Mouse (Mus musculus) neutrophil, adult 5-6 weeks (primary cell): Measurements from ENCODE around the gene Cacng5. TPM values are rescaled to one million over a fixed set of nuclear protein-coding genes. Genes with fewer than 3 reads are reported as not detected.

Source experiments
- ATAC-seq: fragments of 151-379, 151-347 bp; 2 replicates; pipeline ENCODE4 v1.8.0; 2017; ENCODE audit warnings: mild to moderate bottlenecking, moderate TSS enrichment; ENCODE audit not compliant: insufficient number of reproducible peaks, poor library complexity, low FRiP score, severe bottlenecking; ENCODE audit errors: extremely low read depth
- total RNA-seq: library from RNA; stranded (forward); fragments of 200-1000 nt; gene quantifications from 2 replicates; pipeline ENCODE4 v1.2.3, GENCODE M21; 2017

Cacng5 gene
- total RNA-seq = not detected in 2 replicates

DNA sequence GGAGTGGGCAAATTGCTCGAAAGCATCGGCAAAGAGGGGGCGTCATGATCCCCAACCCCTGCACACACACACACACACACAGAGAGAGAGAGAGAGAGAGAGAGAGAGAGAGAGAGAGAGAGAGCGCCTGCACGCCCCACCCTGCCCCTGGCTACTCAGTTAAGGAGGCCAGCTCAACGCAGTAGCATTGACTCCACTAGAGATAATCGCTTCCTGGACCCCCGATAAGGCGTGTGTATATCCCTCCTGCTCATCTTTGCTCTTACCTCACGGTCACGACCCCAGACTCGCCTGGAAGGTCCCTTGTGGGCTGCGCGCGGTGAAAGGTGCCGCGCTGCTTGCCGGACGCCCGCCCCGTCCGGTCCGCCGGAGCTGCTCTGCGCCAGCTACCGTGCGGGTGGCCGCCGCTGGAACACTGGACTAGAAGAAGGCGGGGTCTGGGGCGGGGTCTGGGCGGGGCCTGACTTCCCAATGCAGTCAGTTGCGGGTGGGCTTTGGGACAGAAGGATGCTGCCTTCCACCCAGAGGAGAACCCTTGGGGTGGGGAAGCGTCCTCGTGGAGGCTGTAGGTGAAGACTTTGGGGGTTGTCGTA is at the start of gene Cacng5:
Gene Cacng5 (minus strand): TSS at position 422 of the 593 bp plus-strand sequence.
- ATAC-seq = no peak

DNA sequence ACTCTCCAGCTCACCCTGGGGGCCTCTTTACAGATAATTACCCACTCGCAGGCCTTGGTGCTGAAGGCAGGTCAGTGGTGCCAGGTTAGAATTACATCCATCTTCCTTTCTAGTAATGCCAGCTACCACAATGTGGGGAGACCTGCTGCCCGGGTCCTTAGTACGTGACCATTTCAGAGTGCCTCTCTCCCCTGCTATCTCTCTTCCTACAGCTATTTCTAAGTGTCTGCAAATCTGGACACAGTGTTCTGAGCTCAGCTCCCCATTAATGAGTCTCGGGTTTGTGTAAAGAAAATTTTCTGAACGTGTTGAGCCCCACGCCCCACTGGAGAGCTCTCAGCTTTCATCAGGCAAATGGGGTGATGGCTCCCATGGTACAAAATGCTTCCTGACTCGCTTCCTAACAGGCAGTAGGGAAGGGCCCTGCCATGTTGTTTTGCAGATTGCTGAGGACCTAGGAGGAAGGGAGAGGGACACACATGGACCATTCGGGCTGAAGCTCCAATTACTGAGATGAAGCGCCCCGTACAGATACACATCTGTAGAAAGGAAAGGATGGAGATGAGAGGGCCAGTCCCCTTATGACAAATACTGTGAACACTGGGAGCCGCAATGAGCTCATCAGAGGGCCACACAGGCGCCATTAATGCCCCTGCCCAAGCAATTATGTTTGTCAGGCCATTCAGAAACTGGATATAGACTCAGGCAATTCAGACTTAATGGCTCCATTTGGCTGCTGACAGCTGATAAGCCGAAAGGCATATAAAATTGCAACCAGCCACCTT is 42.9 kb upstream of the Cacng5 start:
- ATAC-seq = no peak

DNA sequence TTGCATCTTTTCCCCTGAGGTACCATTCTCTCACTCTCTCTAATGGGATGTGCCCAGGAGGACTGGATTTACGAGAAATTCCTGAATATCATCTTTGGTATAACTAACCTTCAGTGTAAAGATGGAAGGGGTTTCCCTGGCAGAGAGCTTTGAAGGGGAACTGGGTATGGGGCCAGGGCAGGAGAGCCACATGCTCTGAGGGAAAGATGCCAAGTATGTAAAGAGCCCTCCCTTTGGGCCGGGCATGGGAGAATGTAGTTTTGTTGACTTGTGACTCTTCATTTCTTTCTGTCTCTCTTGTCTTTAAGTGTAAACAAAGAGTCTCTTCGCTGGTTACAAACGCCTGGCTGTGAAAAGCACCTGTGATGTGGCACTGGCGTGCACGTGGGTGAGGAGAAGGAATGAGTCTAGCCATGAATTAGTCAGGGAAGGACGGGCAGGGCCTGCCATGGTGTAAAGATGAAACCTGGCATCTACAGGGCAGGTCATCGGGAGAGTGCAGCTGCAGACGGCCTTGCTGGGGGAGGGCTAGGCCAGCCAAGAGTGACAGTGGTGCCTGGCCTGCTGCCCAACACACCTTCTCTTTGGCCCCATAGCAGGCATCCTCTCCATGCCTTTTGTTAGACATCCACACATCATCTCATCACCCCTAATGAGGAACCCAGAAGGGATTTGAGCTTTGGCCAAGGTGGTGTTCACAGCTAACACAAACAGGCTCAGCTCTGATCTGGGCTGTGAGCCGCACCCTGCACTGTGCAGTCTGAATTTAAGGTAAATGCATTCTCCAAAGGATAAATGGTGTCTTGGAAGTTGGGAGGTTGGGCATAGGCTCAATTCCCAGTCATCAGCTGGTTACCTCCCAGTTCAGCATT is 40.6 kb upstream of the Cacng5 start:
- ATAC-seq = no peak

DNA sequence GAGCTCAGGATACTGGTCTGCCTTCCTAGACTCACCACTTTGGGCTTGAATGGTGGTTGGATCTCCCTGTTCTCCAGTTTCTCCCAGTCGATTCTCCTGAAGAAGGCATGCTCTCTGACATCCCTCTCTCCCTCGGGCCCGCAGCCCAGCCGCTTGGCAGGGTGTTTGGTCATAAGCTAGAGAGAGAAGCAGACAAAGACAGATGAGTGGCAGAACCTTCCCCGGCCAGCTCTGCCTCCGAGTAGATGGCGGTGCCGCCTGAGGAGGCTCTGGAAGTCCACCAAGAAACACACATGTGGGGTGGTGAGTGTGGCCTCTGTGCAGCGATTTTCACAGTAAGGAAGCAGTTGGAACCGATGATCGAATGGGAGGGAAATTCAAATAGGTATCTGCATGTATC is 36.6 kb upstream of the Cacng5 start:
- ATAC-seq = no peak

DNA sequence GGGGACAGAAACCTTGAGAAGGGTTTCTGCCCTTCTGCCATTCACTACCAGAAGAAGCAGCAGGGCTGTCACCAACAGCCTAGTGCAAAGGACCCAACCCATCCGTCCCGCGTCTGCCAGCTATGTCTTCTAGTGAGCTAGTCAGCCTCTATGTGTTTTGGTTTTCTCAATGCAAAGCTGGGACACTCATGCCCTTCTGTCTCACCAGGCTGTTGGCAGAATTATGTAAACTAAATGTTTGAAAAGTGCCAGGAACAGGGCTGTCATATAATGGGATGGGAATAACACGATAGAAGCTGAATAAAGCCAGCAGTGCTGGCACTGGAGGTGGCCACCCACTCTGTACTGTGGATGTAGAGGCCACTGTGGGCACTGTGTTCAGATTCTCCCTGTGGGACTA is 35.8 kb upstream of the Cacng5 start:
- no peak for ATAC-seq

DNA sequence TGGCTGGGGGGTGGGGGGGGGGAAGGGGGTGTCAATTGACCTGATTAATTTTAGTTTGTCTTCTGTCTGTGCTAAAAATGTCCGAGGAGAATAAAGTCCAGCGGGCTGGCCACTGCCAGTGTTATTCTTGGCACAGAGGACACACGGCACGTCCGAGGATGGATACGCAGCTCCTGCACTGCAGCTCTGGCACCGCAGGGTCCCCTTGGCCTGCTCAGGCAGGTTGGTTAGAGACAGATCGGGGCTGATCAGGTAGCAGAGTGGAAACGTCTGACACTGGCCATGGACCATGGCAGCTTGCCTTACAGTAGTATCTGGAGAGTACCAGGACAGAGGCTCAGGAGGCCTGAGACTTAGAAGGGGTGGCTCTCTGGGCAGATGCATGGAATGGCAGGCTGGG is 35.4 kb upstream of the Cacng5 start:
- no peak for ATAC-seq

DNA sequence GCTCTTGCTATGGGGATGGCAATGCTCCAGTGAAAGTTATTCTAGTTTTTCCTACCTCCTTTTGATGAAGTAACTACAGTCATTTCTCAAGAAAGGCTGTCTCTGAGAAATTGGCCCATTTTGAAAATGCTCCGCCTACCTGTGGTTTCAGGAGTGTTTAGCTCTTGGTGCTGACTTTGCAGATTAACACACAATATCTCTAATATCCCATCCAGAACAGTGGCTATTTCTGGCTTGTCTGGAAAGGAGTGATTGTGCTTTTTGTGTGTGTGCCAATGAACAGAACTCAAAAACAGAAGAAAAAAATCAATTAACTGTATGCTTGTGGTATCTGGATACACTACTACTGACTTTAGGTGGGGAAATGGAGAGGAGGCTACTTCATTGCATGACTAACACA is 33.1 kb upstream of the Cacng5 start:
- ATAC-seq = no peak

DNA sequence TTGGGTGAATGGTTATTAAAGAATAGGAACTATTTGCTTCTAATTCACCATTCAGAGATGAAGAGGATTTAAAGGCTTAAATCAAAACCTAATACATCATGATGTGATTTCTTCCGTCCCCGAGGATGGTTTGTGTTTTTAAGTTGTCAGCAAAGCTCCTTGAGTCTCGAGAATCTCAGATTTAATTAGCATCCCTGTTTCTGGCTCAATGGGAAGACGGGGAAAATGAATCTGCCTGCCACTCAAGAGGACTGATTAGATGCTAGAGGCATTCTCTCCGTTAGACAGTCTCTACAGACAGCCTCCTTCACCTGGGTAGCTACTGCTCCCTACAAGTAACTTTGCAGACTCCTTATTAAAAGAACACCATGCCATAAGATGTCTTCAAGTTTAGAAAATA is 32.0 kb upstream of the Cacng5 start:
- no peak for ATAC-seq

DNA sequence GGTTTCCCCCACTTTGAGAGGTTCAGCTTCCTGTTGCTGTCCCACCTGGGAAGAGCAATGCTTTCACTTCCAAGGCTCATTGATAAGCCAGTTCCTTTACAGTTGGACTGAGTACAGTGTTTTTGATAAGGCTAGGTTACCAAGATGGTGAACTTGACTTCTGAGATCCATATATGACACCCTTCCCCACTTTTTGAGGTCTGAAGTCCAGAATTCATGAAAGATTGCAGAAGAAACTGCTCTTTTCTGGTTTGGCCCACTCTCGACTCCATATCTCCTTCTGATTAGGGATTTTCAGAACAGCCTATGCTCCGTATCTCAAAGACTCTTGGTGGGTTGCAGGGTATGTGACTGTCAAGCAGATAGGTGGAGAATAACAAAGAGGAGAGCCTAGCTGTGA is 22.1 kb upstream of the Cacng5 start:
- no peak for ATAC-seq

DNA sequence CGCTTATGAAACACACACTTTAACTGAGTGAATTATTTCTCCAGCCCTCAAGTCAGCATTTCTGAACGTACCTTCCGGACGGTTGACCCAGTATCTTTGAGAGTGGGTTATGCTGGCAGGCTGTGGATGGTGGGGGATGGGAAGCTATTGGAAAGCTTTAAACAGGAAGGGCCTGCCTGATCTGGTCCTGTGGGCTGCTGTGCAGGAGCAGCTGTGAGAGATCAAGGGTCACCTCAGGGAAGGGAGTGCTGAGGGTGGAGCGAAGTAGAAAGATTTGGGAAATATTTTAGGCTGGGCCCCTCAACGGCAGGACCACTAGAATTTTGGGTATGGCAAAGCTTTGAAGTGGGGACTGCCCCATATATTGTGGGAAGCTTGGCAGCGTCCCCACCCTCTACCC is 16.9 kb upstream of the Cacng5 start:
- no peak for ATAC-seq

DNA sequence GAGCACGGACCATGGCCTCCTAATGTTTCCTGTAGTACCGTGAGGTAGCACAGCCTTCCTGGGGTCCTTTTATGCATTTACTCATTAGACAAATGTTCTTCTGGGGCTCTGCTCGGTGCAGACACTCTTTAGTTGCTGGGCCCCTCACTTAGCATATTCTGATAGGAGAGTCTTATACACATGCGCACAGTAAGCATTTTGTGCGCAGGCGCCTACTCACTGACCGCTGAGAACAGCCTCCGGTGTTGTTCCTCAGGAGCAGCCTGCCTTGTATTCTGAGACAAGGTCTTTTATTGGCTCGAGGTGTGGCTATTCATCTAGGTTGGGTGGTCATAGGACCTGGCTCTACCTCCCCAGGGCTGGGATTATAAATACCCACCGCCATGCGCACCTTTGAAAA is 16.4 kb upstream of the Cacng5 start:
- no peak for ATAC-seq

DNA sequence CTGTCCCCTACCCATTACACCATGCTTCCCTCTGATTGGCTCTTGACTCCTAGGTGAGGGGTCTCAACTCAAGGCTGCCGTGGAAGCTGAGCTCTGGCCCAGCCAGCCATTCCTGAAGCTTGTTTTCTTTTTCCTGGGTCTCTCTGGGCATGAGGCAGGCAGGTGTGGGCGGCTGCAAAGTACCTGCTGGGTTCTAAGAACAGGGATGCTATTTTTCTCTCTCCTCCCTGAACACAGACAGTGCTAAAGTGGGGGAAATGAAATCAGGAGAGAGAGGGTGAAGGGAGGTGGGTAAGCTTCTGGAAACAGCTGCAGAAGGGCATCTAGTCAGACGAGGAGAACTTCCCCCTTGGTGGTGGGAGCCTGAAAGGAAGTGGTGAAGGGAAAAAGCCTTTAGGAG is 14.9 kb upstream of the Cacng5 start:
- no peak for ATAC-seq

DNA sequence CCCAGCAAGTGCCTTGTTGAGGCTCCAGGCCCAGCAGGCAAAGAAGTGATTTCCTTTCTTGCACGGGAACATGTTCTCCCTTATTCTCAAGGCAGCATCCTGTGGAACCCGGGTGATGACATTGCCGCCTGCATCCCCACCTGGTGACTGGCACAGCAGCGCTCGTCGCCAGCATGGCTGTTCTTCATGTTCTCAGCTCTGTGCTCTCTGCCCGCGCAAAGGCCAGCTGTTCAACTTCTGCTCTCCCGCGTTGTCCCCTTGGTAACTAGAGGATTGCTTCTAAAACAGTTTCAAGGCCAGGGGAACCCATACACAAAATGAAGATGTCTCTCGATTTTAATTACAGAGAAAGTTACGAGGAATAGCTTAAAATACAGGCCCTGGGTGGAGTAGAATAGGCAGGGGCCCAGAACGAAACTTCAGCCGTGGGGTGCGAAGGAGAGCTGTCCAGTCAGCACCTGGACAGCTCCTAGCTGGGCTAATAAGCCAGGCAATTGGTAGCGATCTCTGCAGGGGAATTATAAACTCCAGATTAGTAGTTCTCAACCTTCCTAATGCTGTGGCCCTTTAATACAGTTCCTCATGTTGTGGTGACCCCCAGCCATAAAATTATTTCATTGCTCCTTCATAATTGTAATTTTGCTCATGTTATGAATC is 5.1 kb upstream of the Cacng5 start:
- ATAC-seq = no peak

DNA sequence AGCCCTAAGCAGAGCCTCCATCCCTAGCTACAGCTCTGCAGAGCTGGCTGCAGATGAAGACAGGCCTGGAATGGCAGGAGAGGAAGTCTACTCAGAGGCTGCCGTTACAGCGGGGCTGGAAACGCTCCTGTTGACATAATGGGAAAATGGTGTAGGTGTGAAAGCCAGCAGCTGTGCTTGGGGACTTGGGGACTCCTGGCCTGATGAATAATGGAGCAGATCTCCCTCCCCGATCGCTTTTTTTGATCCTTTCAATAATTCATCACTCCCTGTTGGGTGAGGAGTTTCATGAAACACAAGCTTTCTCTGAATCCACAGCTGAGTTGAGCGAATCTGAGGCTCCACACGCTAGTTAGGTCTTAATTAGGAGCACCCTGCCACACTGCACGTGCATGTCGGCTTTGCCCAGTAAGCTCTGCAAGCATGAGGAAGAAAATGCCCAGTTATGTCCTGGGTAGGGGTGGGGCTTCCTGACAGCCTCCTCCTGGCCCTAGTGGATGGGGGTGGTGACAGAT is 2.9 kb upstream of the Cacng5 start:
- ATAC-seq = no peak

DNA sequence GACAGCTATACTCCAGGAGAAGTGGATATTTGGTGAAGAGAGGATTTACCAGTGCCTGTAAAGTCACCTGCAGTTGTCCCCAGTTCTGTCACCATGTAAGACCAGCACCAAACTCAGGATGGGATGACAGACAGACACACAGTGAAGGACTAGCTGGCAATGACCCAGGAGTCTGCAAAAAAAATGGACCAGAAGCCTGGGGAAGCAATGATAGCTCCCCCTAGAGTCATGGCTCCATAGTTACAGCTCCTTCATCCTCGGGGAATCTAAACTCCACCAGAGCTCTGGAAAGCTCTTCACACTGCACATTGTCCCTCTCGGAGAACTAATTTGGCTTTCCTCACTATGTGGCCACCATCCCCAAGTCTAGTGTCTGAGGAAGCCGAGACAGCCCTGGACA is 1.5 kb downstream of the Cacng5 start:
- no peak for ATAC-seq

DNA sequence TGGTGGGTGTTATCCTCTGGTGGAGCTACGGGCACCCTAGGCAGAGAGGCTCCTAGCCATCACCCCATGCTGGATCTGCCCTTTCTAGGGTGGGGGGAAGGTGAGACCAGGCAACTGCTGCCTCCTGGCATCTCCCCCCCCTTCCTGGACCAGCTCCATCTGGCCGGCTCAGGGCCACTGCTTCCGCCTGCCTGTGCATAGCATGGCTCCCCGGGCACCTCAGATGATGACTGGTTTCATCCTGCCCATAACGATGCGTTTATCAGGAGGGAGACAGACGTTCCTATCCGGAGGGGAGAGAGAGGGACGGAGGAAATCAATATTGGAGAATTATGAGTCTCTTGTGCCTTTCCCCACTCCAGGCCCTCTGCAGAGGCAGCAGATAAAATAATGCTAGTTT is 9.5 kb downstream of the Cacng5 start:
- no peak for ATAC-seq

DNA sequence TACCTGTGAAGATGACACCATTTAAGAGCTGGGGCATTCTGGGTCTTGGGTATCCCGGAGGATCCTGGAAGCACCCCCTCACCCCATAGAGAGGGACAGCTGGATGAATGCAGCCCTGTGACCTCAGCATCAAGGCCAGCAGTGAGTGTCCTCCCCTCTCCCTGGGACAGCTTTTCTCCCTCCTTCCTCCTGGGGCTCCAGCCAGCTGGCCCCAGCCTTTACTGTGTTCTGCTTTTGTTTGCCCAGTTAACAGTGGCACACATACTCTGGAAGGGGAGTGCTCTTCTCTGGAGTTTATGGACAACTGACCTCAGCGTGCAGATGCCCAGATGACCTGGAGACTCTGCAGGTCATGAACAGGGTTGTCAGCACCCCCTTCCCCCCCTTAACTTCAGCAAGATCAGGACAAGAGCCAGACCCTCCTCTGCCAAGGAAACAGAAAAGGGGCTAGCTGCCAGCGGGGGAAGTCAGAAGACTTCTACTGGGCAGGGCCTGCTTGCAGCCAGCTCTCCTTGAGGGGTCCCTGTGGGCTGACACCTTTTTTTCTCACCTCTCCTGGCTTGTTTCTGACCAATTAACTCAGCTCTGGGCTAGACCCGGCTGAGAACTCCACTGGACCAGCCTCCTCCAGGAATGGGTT is 10.8 kb downstream of the Cacng5 start:
- ATAC-seq = no peak

DNA sequence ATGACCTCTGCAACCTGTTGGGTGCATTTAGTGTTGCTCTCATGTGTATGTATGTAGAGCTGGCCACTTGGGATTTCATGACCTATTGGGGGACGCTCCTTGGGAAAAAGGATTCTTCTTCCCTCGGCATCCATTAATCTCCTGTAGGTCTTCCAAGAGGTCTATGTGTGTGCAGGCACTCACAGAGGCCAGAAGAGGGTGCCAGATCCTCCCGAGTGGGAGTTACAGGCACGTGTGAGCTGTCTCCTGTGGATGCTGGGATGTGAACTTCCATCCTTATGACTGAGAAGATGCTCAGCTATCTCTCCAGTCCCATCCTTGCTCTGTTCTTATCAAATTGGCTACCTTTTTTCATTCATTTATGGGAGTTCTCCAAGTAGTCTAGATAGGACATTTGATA is 14.4 kb downstream of the Cacng5 start:
- no peak for ATAC-seq

DNA sequence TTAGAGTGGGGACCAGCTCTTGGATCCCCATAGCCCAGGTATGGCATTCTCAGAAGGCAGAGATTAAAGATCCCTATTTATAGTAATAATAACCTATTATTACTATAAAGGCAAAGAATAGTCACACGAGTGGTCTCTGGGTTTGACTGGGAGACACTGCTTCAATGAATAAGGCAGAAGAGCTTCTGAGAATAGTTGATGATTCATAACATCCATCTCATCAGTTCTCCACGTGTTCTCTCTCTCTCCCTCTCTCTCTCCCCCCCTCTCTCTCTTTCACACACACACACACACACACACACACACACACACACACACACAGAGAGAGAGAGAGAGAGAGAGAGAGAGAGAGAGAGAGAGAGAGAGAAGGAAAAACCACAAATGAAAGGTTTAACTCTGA is 16.2 kb downstream of the Cacng5 start:
- no peak for ATAC-seq
